14 mouse cellular contexts compared by ENCODE assay signal in the genomic region with DNA sequence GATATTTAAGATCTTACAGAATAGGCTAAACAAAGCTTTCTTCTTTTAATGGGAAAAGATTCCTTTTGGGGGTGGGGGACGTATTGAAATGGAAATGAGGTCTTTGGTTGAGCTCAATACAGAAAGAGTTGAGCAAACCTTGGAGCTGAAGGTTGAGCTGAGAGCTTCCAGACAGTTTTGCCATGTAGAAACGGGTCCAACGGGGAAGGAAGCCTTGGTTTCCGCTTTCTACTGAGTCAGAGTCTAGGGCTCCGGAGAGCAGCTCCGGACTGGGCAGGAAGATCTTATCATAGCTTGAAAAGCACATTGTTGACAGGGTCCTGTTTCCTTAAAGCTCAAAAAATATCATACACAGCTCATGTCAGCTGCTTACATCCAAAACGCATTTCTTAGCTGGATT.
A peak's percentile ranks its signal among the peaks of the same experiment; 100 is the strongest.
DNase-seq lines count a peak whose midpoint lies in the region; ATAC-seq and TF ChIP-seq lines count a peak whose summit lies in the region.
"Had no signal": no experiment of that assay in that cellular context is flagged by ENCODE, and none has a peak within 500 bp of the region (broad histone marks: within the 10 kb centered on the region; RNA-seq: fewer than 3 reads in every experiment).

No protein-coding gene starts in this region.

- TF ChIP-seq EP300 in lung, postnatal 0 days (IDR thresholded peaks at IDR 0.05), result 0 out of 2 replicates have a peak, but pooled peaks have one; percentile 17

- intact Hi-C loops in gastrocnemius, adult 2 months (cut with DNase I), result no loop called here
- intact Hi-C loops in gastrocnemius, postnatal 36 days (cut with DNase I), result no loop called here

- WGBS in lung, postnatal 0 days, result 56% methylated on average over 7 of the region's 7 CpGs

- no peak overlapping the region for H3K9ac ChIP-seq in lung, postnatal 0 days (replicated peaks; ENCODE audit: low read depth)
- H3K9ac ChIP-seq: neural tube, embryonic 13.5 days had no signal

- H3K27me3 ChIP-seq in lung, postnatal 0 days (replicated peaks; ENCODE audit: insufficient read depth, low read length), result no peaks in the 10 kb centered on the region
- H3K27me3 ChIP-seq: neural tube, embryonic 13.5 days had no signal

- ATAC-seq in hematopoietic stem cell, adult 5-6 weeks (replicated peaks in 1 of 2; ENCODE audit: insufficient read depth in 1 of 2, low FRiP score in 2 of 2, low TSS enrichment in 1 of 2, low read depth in 1 of 2, poor library complexity in 2 of 2, severe bottlenecking in 2 of 2), result peak; percentile 72 to 78
- ATAC-seq in lung, postnatal 0 days, result no peak

- no peaks in the 10 kb centered on the region for H3K36me3 ChIP-seq in lung, postnatal 0 days (ENCODE audit: insufficient read depth, low read length)
- H3K36me3 ChIP-seq: neural tube, embryonic 13.5 days had no signal

- no peaks in the 10 kb centered on the region for H3K9me3 ChIP-seq in lung, postnatal 0 days (ENCODE audit: low read length)
- H3K9me3 ChIP-seq: neural tube, embryonic 13.5 days had no signal

- no peak for DNase-seq in gastrocnemius, adult 2 months
- DNase-seq in gastrocnemius, postnatal 36 days, result no peak
- peak; percentile 89 for DNase-seq in 416B (ENCODE audit: low read depth)
- DNase-seq in lung, postnatal 0 days (ENCODE audit: low spot score), result peak; percentile 15
- no peak for DNase-seq in embryo, embryonic 9.5 days (ENCODE audit: extremely low spot score)
- DNase-seq in urinary bladder, postnatal 10 days (ENCODE audit: low spot score), result no peak
- DNase-seq in layer of hippocampus, adult 8-10 months (ENCODE audit: low spot score in 2 of 2), result no peak
- DNase-seq: cerebellum, adult 11-12 months; gastrocnemius, postnatal 25 days; liver had no signal

- no peak overlapping the region for H3K4me2 ChIP-seq in lung, postnatal 0 days (replicated peaks; ENCODE audit: low read depth, low read length)
- H3K4me2 ChIP-seq: neural tube, embryonic 13.5 days had no signal

- no peak for TF ChIP-seq CTCF in gastrocnemius, adult 2 months (IDR thresholded peaks at IDR 0.05)
- no peak for TF ChIP-seq CTCF in lung, postnatal 0 days (IDR thresholded peaks at IDR 0.05)

- H3K4me3 ChIP-seq in gastrocnemius, adult 2 months, result no peak overlapping the region
- H3K4me3 ChIP-seq in lung, postnatal 0 days (ENCODE audit: low read depth, low read length), result no peak overlapping the region
- H3K4me3 ChIP-seq: erythroblast, embryonic 14.5 days; neural tube, embryonic 13.5 days had no signal

- peak overlapping the region; percentile 72 for H3K27ac ChIP-seq in gastrocnemius, adult 2 months
- H3K27ac ChIP-seq in lung, postnatal 0 days (ENCODE audit: low read length), result no peak overlapping the region
- H3K27ac ChIP-seq: neural tube, embryonic 13.5 days; stomach, postnatal 0 days had no signal

- no peaks in the 10 kb centered on the region for H3K4me1 ChIP-seq in lung, postnatal 0 days (ENCODE audit: insufficient read depth, low read depth, low read length)
- H3K4me1 ChIP-seq: neural tube, embryonic 13.5 days had no signal

Comparison
In these comparisons a context has a peak if more than half of its experiments do, and no peak if none do; other contexts are left out.
1. DNase-seq: peak in 416B (single experiment) and lung, postnatal 0 days (single experiment); none in gastrocnemius, adult 2 months (single experiment), gastrocnemius, postnatal 36 days (0 of 2), embryo, embryonic 9.5 days (single experiment), urinary bladder, postnatal 10 days (single experiment) and layer of hippocampus, adult 8-10 months (0 of 2).